Comparison of ENCODE assay signal across 8 mouse cellular contexts in the genomic region with DNA sequence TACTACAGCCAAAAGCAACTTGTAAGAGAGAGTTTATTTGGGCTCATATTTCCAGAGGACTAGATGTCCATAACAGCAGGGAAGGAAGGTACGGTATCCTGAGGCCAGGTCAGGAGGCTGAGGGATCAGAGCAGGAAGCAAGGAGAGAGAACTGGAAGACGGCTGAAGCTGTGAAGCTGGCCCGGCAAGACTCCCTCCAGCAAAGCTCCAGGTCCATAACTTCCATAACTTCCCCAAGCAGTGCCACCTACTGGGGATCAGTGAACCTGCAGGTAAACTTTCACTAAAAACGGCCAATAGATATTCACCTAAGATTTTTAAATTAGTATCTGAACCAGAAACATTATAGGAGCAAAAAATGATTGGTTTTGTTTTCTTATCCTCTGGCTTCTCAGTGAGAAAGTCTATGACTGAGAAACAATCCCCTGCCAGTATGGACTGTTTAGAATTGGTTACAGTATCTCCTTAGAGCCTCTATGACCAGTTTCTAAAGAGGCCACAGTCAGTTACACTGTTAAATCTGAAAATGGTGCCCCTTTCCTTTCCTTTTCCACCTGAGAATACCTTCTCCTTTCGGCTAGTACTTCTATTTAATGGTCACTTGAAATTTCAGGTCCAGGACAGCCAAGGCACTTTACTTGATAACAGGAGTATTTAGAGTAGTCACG. TPM values are rescaled to one million over a fixed set of nuclear protein-coding genes. Genes with fewer than 3 reads are reported as not detected.
DNase-seq lines count a peak whose midpoint lies in the region; ATAC-seq and TF ChIP-seq lines count a peak whose summit lies in the region.

No protein-coding gene starts in this region.

- peak; percentile 45 for DNase-seq in heart, adult 8-10 months (ENCODE audit: low spot score)
- DNase-seq in MEL-GATA-1-ER (ENCODE audit: extremely low read depth, low read depth): peak; percentile 26
- peak; percentile 48 for DNase-seq in cerebellum, adult 8-10 months
- peak; percentile 58 for DNase-seq in gastrocnemius, adult 2 months
- DNase-seq in kidney, postnatal 36 days: peak; percentile 54 to 77
- peak; percentile 25 to 44 for DNase-seq in spleen, adult 2 months (ENCODE audit: low read depth in 1 of 2, low spot score in 2 of 2)

- H3K36me3 ChIP-seq in heart, embryonic 11.5 days (ENCODE audit: control insufficient read depth, insufficient read depth, low read length): no peaks in the 10 kb centered on the region
- 0 out of 2 replicates have a peak, but pooled peaks cover 2% of the 10 kb centered on the region for H3K36me3 ChIP-seq in spleen, adult 2 months (ENCODE audit: control insufficient read depth, insufficient read depth, low read length)

- no peaks in the 10 kb centered on the region for H3K27me3 ChIP-seq in heart, embryonic 11.5 days (ENCODE audit: control insufficient read depth, insufficient read depth, low read length)
- H3K27me3 ChIP-seq in spleen, adult 2 months (ENCODE audit: control insufficient read depth, insufficient read depth, low read length): no peaks in the 10 kb centered on the region

- no peak overlapping the region for H3K9ac ChIP-seq in heart, embryonic 11.5 days (ENCODE audit: low read depth, low read length)

- H3K9me3 ChIP-seq in heart, embryonic 11.5 days (replicated peaks; ENCODE audit: control insufficient read depth, low read length): no peaks in the 10 kb centered on the region

- no peak overlapping the region for H3K4me3 ChIP-seq in heart, embryonic 11.5 days (ENCODE audit: low read depth, low read length)
- H3K4me3 ChIP-seq in gastrocnemius, adult 2 months: peak overlapping the region; percentile 33
- no peak overlapping the region for H3K4me3 ChIP-seq in spleen, adult 2 months (ENCODE audit: extremely low read depth, insufficient read depth, insufficient read length)

- no peak overlapping the region for H3K27ac ChIP-seq in heart, embryonic 11.5 days (ENCODE audit: low read depth, low read length)
- peak overlapping the region; percentile 74 for H3K27ac ChIP-seq in gastrocnemius, adult 2 months
- no peak overlapping the region for H3K27ac ChIP-seq in spleen, adult 2 months (ENCODE audit: insufficient read depth, low read length)

- intact Hi-C loops in gastrocnemius, adult 2 months (cut with DNase I): loop anchor here (2.0 to 5.0 kb wide), 2 partner anchors 233 to 462 kb away; a partner anchor contains a TSS

- no peak for TF ChIP-seq POLR2A in spleen, adult 2 months (IDR thresholded peaks at IDR 0.05; ENCODE audit: low read depth, low read length)

- TF ChIP-seq CTCF in gastrocnemius, adult 2 months (IDR thresholded peaks at IDR 0.05): peak; percentile 80
- TF ChIP-seq CTCF in spleen, adult 2 months (IDR thresholded peaks at IDR 0.05; ENCODE audit: extremely low read depth, insufficient read depth, insufficient read length, insufficient replicate concordance): peak; percentile 51; the same call in 1 of the 2 replicates

- peaks cover 3% of the 10 kb centered on the region; the same call in 1 of the 2 replicates for H3K4me1 ChIP-seq in heart, embryonic 11.5 days (ENCODE audit: control insufficient read depth, insufficient read depth, low read length)
- no peaks in the 10 kb centered on the region for H3K4me1 ChIP-seq in spleen, adult 2 months (ENCODE audit: control insufficient read depth, insufficient read depth, insufficient read length)

- no peak overlapping the region for H3K4me2 ChIP-seq in heart, embryonic 11.5 days

- WGBS in heart, embryonic 11.5 days (ENCODE audit: insufficient replicate concordance): 32% methylated on average over 6 of the region's 6 CpGs
- WGBS in spleen, adult 2 months: 44% methylated on average over 6 of the region's 6 CpGs

- ATAC-seq in heart, embryonic 11.5 days (replicated peaks; ENCODE audit: insufficient number of reproducible peaks, low FRiP score, low TSS enrichment): no peak
- ATAC-seq in megakaryocyte-erythroid progenitor cell, adult 5-6 weeks (replicated peaks; ENCODE audit: low FRiP score, low TSS enrichment, poor library complexity, severe bottlenecking): peak; percentile 84

RNA-seq across cellular contexts. Expression of a gene that starts 15.3 kb away (rescaled TPM):
- under 1 TPM in 1 of 4 experiments, not detected in 3; 0.41 TPM for total RNA-seq in heart, adult 8-10 months (2022)
- polyA plus RNA-seq in heart, embryonic 11.5 days (2014; fragmentation: Nextera tagmentation; extraction: Ambion mirVana): 6.8 and 11.2 TPM in 2 replicates
- total RNA-seq in gastrocnemius, adult 2 months (2021): under 1 TPM in 1 of 2 experiments, not detected in 1; 0.67 TPM
- total RNA-seq in megakaryocyte-erythroid progenitor cell, adult 5-6 weeks (2014; fragmentation: Nextera tagmentation): 1.6 and 5.8 TPM in 2 replicates
- 8.7 TPM in 1 of 2 replicates, not detected in the other for total RNA-seq in megakaryocyte-erythroid progenitor cell, adult 5-6 weeks (2017)
- polyA plus RNA-seq in spleen, adult 2 months (2012; rRNA removed): not detected in 2 replicates

RNA-seq across cellular contexts. Expression of a gene that starts 15.4 kb away (rescaled TPM):
- total RNA-seq in heart, adult 8-10 months (2022): 10 to 100 TPM; 11.8 to 14.6 (median 13.0) TPM
- 25.0 and 25.1 TPM in 2 replicates for polyA plus RNA-seq in heart, embryonic 11.5 days (2014; fragmentation: Nextera tagmentation; extraction: Ambion mirVana)
- 10 to 100 TPM; 11.2 to 14.8 TPM for total RNA-seq in gastrocnemius, adult 2 months (2021)
- 8.6 and 28.3 TPM in 2 replicates for total RNA-seq in megakaryocyte-erythroid progenitor cell, adult 5-6 weeks (2014; fragmentation: Nextera tagmentation)
- total RNA-seq in megakaryocyte-erythroid progenitor cell, adult 5-6 weeks (2017): 3.9 and 9.6 TPM in 2 replicates
- polyA plus RNA-seq in spleen, adult 2 months (2012; rRNA removed): 6.8 and 8.5 TPM in 2 replicates

RNA-seq across cellular contexts. Expression of a gene that starts 15.5 kb away (rescaled TPM):
- total RNA-seq in heart, adult 8-10 months (2022): 10 to 100 TPM; 16.5 to 23.1 (median 21.4) TPM
- 145 and 146 TPM in 2 replicates for polyA plus RNA-seq in heart, embryonic 11.5 days (2014; fragmentation: Nextera tagmentation; extraction: Ambion mirVana)
- total RNA-seq in gastrocnemius, adult 2 months (2021): 10 to 100 TPM in 1 of 2 experiments, 1 to 10 TPM in 1; 5.5 to 13.4 TPM
- total RNA-seq in megakaryocyte-erythroid progenitor cell, adult 5-6 weeks (2014; fragmentation: Nextera tagmentation): 118 and 179 TPM in 2 replicates
- total RNA-seq in megakaryocyte-erythroid progenitor cell, adult 5-6 weeks (2017): 108 and 144 TPM in 2 replicates
- 1.1 and 2.0 TPM in 2 replicates for polyA plus RNA-seq in spleen, adult 2 months (2012; rRNA removed)

Comparison
In these comparisons a context has a peak if more than half of its experiments do, and no peak if none do; other contexts are left out.
1. RNA of a gene that starts 15.5 kb away (total RNA-seq): 108 to 179 TPM in megakaryocyte-erythroid progenitor cell, adult 5-6 weeks; 16.5 to 23.1 TPM in heart, adult 8-10 months and 5.5 to 13.4 TPM in gastrocnemius, adult 2 months; every median in the first group is over 4 times any median in the second.
2. Peak in every context shown above with its lines, with median percentiles within 50 percentile points of each other: DNase-seq.